Mouse (Mus musculus) brain, embryonic 14.5 days (tissue): ENCODE measurements around the gene Frmpd4.

Experiments
- CTCF ChIP-seq: fragments of 200-500 bp; IDR thresholded peaks from 2 replicates; pipeline ENCODE4 v1.5.1; 2012; ENCODE audit warnings: inconsistent platforms, mild to moderate bottlenecking, moderate library complexity, borderline replicate concordance; ENCODE audit not compliant: insufficient read depth, insufficient read length; ENCODE audit errors: extremely low read depth
- POLR2A ChIP-seq: fragments of 200-500 bp; IDR thresholded peaks from 2 replicates; pipeline ENCODE4 v1.6.1; 2012; ENCODE audit warnings: mild to moderate bottlenecking, inconsistent platforms, borderline replicate concordance; ENCODE audit not compliant: poor library complexity, insufficient read depth, insufficient read length, severe bottlenecking; ENCODE audit errors: extremely low read depth

GRCm38 (mm10) chrX:168455233-168455632 is 121.8 kb downstream of the Frmpd4 start:
- no peak for TF ChIP-seq POLR2A
- TF ChIP-seq CTCF, result no peak
